Mouse (Mus musculus) G1E (cell line): ENCODE measurements at regions not wholly inside any gene's neighbourhood (a gene's known extent, or its start where the extent isn't known, plus 50 kb on each side); places are given as distances from the start of the nearest gene placed in this dataset.

Experiments
- ATAC-seq: 2 replicates; pipeline ENCODE4 v1.8.0; 2016; ENCODE audit warnings: mild to moderate bottlenecking; ENCODE audit not compliant: insufficient number of reproducible peaks, poor library complexity, low FRiP score, severe bottlenecking; ENCODE audit errors: extremely low read depth
- DNase-seq: peaks from one replicate; pipeline ENCODE4 v3.0.0; 2012; ENCODE audit warnings: low spot score
- H3K27me3 ChIP-seq: 2 replicates; pipeline ENCODE4 v1.6.1; 2012; ENCODE audit warnings: mild to moderate bottlenecking, low read length, inconsistent platforms; ENCODE audit not compliant: insufficient read depth
- H3K36me3 ChIP-seq: replicated peaks from 2 replicates; pipeline ENCODE3; 2012; ENCODE audit warnings: mild to moderate bottlenecking, inconsistent platforms
- H3K4me1 ChIP-seq: 2 replicates; pipeline ENCODE4 v1.6.1; 2012; ENCODE audit warnings: low read depth, low read length, inconsistent platforms, mixed read lengths; ENCODE audit not compliant: insufficient read depth
- H3K4me3 ChIP-seq: 2 replicates; pipeline ENCODE4 v1.5.1; 2012; ENCODE audit warnings: low read depth, mild to moderate bottlenecking, inconsistent platforms, low read length, moderate library complexity, mixed read lengths
- H3K9me3 ChIP-seq: replicated peaks from 2 replicates; pipeline ENCODE4 v1.6.1; 2012; ENCODE audit warnings: inconsistent platforms
- CTCF ChIP-seq: IDR thresholded peaks from 2 replicates; pipeline ENCODE4 v1.5.1; 2012; ENCODE audit warnings: low read depth, low read length, inconsistent platforms, mixed read lengths
- GATA1 ChIP-seq: IDR thresholded peaks from 2 replicates; pipeline ENCODE4 v1.6.1; 2012; ENCODE audit warnings: borderline replicate concordance, low read length, inconsistent platforms, mixed read lengths
- GATA2 ChIP-seq: IDR thresholded peaks from 2 replicates; pipeline ENCODE4 v1.6.1; 2012; ENCODE audit warnings: low read depth, low read length, inconsistent platforms, borderline replicate concordance
- POLR2AphosphoS5 ChIP-seq: IDR thresholded peaks from 2 replicates; pipeline ENCODE4 v1.6.1; 2012; ENCODE audit warnings: low read depth, low read length, inconsistent platforms; ENCODE audit not compliant: insufficient replicate concordance
- TAL1 ChIP-seq: conservative IDR thresholded peaks from 2 replicates; pipeline ENCODE4 v1.6.1; 2012; ENCODE audit warnings: low read depth, low read length, inconsistent platforms, mixed read lengths

- no peak for DNase-seq
- Histone ChIP-seq H3K36me3 (no peaks in the 10 kb centered on the region), H3K9me3 (peaks cover 76% of the 10 kb centered on the region), H3K27me3 (no peaks in the 10 kb centered on the region), H3K4me3 (no peak overlapping the region), H3K4me1 (no peaks in the 10 kb centered on the region)
- ATAC-seq = no peak
- TF ChIP-seq GATA2 (no peak), TAL1 (no peak), GATA1 (no peak), POLR2AphosphoS5 (no peak), CTCF (no peak)
Measured at GRCm38 (mm10) chr5:119617856-119618255, 52.6 kb upstream of the Tbx3 start.

- H3K36me3 ChIP-seq = no peaks in the 10 kb centered on the region
- H3K4me3 ChIP-seq = no peak overlapping the region
- no peaks in the 10 kb centered on the region for H3K27me3 ChIP-seq
- no peak for DNase-seq
- no peaks in the 10 kb centered on the region for H3K4me1 ChIP-seq
- TF ChIP-seq GATA1 (no peak), POLR2AphosphoS5 (no peak)
- H3K9me3 ChIP-seq = peaks cover 74% of the 10 kb centered on the region
- no peak for ATAC-seq
Measured at GRCm38 (mm10) chr5:119619906-119620305, 50.6 kb upstream of the Tbx3 start.
